Mouse (Mus musculus): Measurements from ENCODE around the gene Fbxo28. TPM values are rescaled to one million over a fixed set of nuclear protein-coding genes. Genes with fewer than 3 reads are reported as not detected.
A peak's percentile ranks its signal among the peaks of the same experiment; 100 is the strongest.
"Not testable (repeated sequence)": the region's sequence is repeated elsewhere in the genome, so short reads cannot be mapped to it uniquely, and the experiment has no call there.

Fbxo28 gene
- polyA plus RNA-seq, 1 experiment from 2014 or later: 20.3 TPM

- WGBS: 90% methylated on average over 6 of the region's 6 CpGs
- no peak overlapping the region for H3K27ac ChIP-seq
- no peaks in the 10 kb centered on the region for H3K4me1 ChIP-seq
- no peaks in the 10 kb centered on the region for H3K9me3 ChIP-seq (replicated peaks)
- H3K36me3 ChIP-seq: no peaks in the 10 kb centered on the region
- H3K4me3 ChIP-seq: no peak overlapping the region
- H3K27me3 ChIP-seq (ENCODE audit: low read depth, poor library complexity, severe bottlenecking): no peaks in the 10 kb centered on the region
- no peak for DNase-seq (ENCODE audit: low spot score)
Observed at GRCm38 (mm10) chr1:182296816-182297215, 44.6 kb downstream of the Fbxo28 start.

DNA sequence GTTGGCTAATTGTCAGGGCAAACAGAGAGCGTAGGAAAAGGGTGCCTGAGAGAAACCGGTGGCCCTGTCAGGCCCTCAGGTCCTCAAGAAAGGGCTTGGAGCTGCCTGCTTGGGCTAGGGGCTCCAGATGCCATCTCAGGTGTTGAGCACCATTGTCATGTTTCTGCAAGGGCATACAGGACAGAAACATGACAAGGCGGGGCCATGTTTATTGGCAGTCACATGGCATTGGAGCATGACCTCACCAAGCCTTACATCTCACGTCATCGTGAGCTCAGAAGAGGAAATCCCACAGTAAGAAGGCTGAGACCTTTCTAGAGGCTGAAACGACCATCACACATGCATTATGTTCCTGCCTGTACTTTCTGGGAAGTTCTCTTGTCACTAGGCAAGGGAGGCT is 45.3 kb downstream of the Fbxo28 start:
- no peak for DNase-seq (ENCODE audit: low spot score)
- no peaks in the 10 kb centered on the region for H3K9me3 ChIP-seq (replicated peaks)
- 88% methylated on average over 6 of the region's 6 CpGs for WGBS
- H3K27ac ChIP-seq: no peak overlapping the region
- no peaks in the 10 kb centered on the region for H3K36me3 ChIP-seq
- no peaks in the 10 kb centered on the region for H3K4me1 ChIP-seq
- no peak overlapping the region for H3K4me3 ChIP-seq
- H3K27me3 ChIP-seq (ENCODE audit: low read depth, poor library complexity, severe bottlenecking): no peaks in the 10 kb centered on the region

GRCm38 (mm10) chr1:182292291-182292690 is 49.1 kb downstream of the Fbxo28 start:
- no peaks in the 10 kb centered on the region for H3K36me3 ChIP-seq
- H3K27me3 ChIP-seq (ENCODE audit: low read depth, poor library complexity, severe bottlenecking): no peaks in the 10 kb centered on the region
- no peak overlapping the region for H3K4me3 ChIP-seq
- H3K27ac ChIP-seq: no peak overlapping the region
- H3K9me3 ChIP-seq (replicated peaks): no peaks in the 10 kb centered on the region
- 88% methylated on average over 4 of the region's 4 CpGs for WGBS
- no peak for DNase-seq (ENCODE audit: low spot score)
- no peaks in the 10 kb centered on the region for H3K4me1 ChIP-seq

GRCm38 (mm10) chr1:182290741-182291140 is 50.7 kb downstream of the Fbxo28 start:
- H3K4me1 ChIP-seq; H3K36me3 ChIP-seq; H3K27ac ChIP-seq; H3K4me3 ChIP-seq; H3K9me3 ChIP-seq (replicated peaks); DNase-seq (ENCODE audit: low spot score); H3K27me3 ChIP-seq (ENCODE audit: low read depth, poor library complexity, severe bottlenecking): not testable (repeated sequence)
- WGBS: 92% methylated on average over 3 of the region's 3 CpGs

DNA sequence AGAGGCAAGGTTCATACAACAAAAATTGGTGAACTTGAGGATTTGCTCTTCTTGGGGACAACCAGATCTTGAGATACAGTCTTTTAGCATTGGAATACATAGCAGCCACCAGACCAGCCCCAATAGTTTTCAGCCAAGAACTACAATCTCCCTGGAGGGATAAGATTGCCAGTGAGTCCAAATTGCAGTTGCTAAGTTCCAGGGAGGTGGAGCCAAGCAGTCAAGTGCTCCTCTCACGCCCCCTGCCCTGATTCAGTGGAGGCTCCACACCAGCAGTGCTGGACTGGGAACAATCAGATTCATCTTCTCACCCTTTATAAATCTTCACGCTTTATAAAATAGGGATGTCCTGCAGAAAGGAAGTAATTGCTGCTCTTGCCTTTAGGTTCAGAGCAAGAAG is 51.6 kb downstream of the Fbxo28 start:
- DNase-seq (ENCODE audit: low spot score): no peak
- Histone ChIP-seq H3K27me3 (ENCODE audit: low read depth, poor library complexity, severe bottlenecking) (no peaks in the 10 kb centered on the region), H3K4me1 (no peaks in the 10 kb centered on the region), H3K36me3 (no peaks in the 10 kb centered on the region), H3K9me3 (replicated peaks) (no peaks in the 10 kb centered on the region), H3K4me3 (no peak overlapping the region), H3K27ac (no peak overlapping the region)
- 61% methylated on average over 2 of the region's 2 CpGs for WGBS

DNA sequence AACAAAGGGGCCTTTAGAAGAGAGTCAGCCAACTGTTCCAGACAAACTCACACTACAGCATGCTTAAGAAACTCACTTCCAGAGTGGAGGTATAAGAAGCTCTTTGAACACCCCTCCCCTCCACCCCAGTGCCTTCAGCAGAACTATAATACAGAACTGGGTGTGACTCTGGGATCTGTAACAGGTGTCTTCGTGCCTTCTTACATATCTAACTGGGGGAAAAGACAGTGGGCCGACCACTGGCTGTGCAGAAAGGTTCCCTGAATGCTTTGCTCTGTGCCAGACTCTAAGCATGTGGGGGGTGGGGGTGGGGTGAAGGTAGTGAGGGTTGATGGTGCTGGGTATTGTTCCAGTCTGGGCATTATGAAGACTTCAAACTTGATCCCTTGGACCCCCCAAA is 52.8 kb downstream of the Fbxo28 start:
- Histone ChIP-seq H3K4me3 (no peak overlapping the region), H3K27me3 (ENCODE audit: low read depth, poor library complexity, severe bottlenecking) (no peaks in the 10 kb centered on the region), H3K27ac (no peak overlapping the region), H3K36me3 (no peaks in the 10 kb centered on the region), H3K4me1 (no peaks in the 10 kb centered on the region), H3K9me3 (replicated peaks) (no peaks in the 10 kb centered on the region)
- 81% methylated on average over 2 of the region's 2 CpGs for WGBS
- DNase-seq (ENCODE audit: low spot score): no peak

GRCm38 (mm10) chr1:182287781-182288180 is 53.6 kb downstream of the Fbxo28 start:
- no peaks in the 10 kb centered on the region for H3K9me3 ChIP-seq (replicated peaks)
- H3K4me3 ChIP-seq: no peak overlapping the region
- WGBS: 72% methylated on average over 7 of the region's 7 CpGs
- H3K4me1 ChIP-seq: peaks cover 6% of the 10 kb centered on the region
- no peak for DNase-seq (ENCODE audit: low spot score)
- H3K27me3 ChIP-seq (ENCODE audit: low read depth, poor library complexity, severe bottlenecking): no peaks in the 10 kb centered on the region
- no peak overlapping the region for H3K27ac ChIP-seq
- no peaks in the 10 kb centered on the region for H3K36me3 ChIP-seq

GRCm38 (mm10) chr1:182284795-182285194 is 56.6 kb downstream of the Fbxo28 start:
- peaks cover 35% of the 10 kb centered on the region for H3K4me1 ChIP-seq
- no peaks in the 10 kb centered on the region for H3K36me3 ChIP-seq
- H3K27me3 ChIP-seq (ENCODE audit: low read depth, poor library complexity, severe bottlenecking): no peaks in the 10 kb centered on the region
- no peak overlapping the region for H3K4me3 ChIP-seq
- H3K27ac ChIP-seq: no peak overlapping the region
- DNase-seq (ENCODE audit: low spot score): no peak
- WGBS: 91% methylated on average over 2 of the region's 2 CpGs
- no peaks in the 10 kb centered on the region for H3K9me3 ChIP-seq (replicated peaks)

DNA sequence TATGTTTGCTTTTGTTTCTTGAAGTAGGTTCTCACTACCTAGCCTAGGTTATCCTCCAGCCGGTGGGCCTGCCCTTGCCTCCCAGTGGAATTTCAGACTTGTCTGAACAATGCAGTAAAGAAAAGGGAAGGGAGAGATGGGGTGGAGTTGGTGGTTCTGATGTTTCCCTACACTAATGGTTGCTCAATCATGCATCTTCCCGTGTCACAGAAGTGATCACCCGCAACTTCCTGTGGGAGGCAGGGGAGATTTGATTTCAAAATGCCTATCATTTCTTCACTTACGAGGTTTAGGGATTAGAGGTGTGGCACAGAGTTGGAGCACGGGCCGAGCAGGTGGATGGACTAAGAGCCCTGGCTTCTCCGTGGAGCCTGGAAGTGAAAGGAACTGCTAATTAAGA is 58.2 kb downstream of the Fbxo28 start:
- 52% methylated on average over 7 of the region's 7 CpGs for WGBS

GRCm38 (mm10) chr1:182282091-182283075 is 59.0 kb downstream of the Fbxo28 start, which contains the start of gene Degs1:
TSS of gene Degs1 (minus strand) at chr1:182282804.
- peak within 1 kb of the TSS; percentile 96 for H3K27ac ChIP-seq
- under 1% methylated on average over 91 of the region's 94 CpGs for WGBS

More for the DNA sequence above, 58.2 kb downstream of the Fbxo28 start:
- no peak overlapping the region for H3K27ac ChIP-seq
- peaks cover 35% of the 10 kb centered on the region for H3K4me1 ChIP-seq
- H3K4me3 ChIP-seq: peak overlapping the region; percentile 82
- DNase-seq (ENCODE audit: low spot score): no peak
- H3K9me3 ChIP-seq (replicated peaks): no peaks in the 10 kb centered on the region
- H3K27me3 ChIP-seq (ENCODE audit: low read depth, poor library complexity, severe bottlenecking): no peaks in the 10 kb centered on the region
- peaks cover 12% of the 10 kb centered on the region for H3K36me3 ChIP-seq

DNA sequence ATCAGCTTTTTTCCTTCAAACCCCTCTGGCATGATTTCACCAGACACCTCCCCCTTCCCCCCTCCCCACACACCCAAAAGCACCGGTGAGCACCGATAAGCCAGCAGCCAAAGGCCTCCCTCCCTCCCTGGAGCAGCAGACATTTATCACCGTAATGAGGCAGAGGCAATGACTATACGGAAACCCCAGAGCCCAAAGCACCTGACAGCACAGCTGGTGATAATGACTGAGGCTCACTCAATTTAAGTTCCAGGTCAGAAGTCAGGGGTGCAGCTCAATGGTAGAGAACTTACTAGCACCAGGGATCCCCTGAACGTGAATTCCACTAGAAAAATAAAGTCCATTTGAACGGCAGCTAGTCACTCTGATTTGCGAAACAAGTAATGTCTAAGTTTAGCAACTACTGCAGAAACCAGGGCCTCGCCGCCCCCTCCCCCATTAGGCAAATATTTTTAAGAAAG is 60.1 kb downstream of the Fbxo28 start:
- H3K4me1 ChIP-seq: peaks cover 35% of the 10 kb centered on the region
- H3K27me3 ChIP-seq (ENCODE audit: low read depth, poor library complexity, severe bottlenecking): no peaks in the 10 kb centered on the region
- H3K36me3 ChIP-seq: peaks cover 32% of the 10 kb centered on the region
- H3K27ac ChIP-seq: peak overlapping the region; percentile 28; the same call in 1 of the 2 replicates
- H3K9me3 ChIP-seq (replicated peaks): no peaks in the 10 kb centered on the region
- 13% methylated on average over 9 of the region's 9 CpGs for WGBS
- peak; percentile 69 for DNase-seq (ENCODE audit: low spot score)
- H3K4me3 ChIP-seq: peak overlapping the region; percentile 82

More at GRCm38 (mm10) chr1:182282091-182283075, 59.0 kb downstream of the Fbxo28 start, which contains the start of gene Degs1:
- DNase-seq (ENCODE audit: low spot score): peak; percentile 96
- Histone ChIP-seq H3K9me3 (replicated peaks) (no peaks in the 10 kb centered on the region), H3K36me3 (peaks cover 21% of the 10 kb centered on the region), H3K4me1 (peaks cover 35% of the 10 kb centered on the region), H3K27me3 (ENCODE audit: low read depth, poor library complexity, severe bottlenecking) (no peaks in the 10 kb centered on the region), H3K4me3 (peak within 1 kb of the TSS; percentile 82)

GRCm38 (mm10) chr1:182280577-182280976 is 60.9 kb downstream of the Fbxo28 start:
- 67% methylated on average over 11 of the region's 11 CpGs for WGBS
- Histone ChIP-seq H3K4me1 (peaks cover 35% of the 10 kb centered on the region), H3K4me3 (peak overlapping the region; percentile 82; the same call in 1 of the 2 replicates), H3K36me3 (peaks cover 39% of the 10 kb centered on the region), H3K9me3 (replicated peaks) (no peaks in the 10 kb centered on the region), H3K27me3 (ENCODE audit: low read depth, poor library complexity, severe bottlenecking) (no peaks in the 10 kb centered on the region), H3K27ac (no peak overlapping the region)
- DNase-seq (ENCODE audit: low spot score): no peak

DNA sequence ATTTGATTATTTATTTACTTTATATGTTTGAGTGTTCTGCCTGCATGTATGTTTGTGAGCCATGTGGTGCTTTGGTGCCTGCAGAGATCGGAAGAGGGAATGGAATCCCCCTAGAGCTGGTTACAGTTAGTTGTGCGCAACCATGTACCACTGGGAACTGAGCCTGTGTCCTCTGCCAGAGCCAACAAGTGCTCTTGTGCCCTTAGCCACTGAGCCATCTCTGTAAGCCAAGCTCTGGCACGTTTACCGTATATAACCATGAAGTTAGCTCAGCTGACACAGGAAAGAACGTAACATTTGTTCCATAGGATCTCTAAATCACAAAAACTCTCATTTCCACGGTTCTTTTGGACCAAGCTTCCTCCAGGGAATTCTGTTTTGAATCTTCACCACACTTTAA is 61.4 kb downstream of the Fbxo28 start:
- DNase-seq (ENCODE audit: low spot score): no peak
- Histone ChIP-seq H3K27me3 (ENCODE audit: low read depth, poor library complexity, severe bottlenecking) (no peaks in the 10 kb centered on the region), H3K9me3 (replicated peaks) (no peaks in the 10 kb centered on the region), H3K36me3 (peaks cover 44% of the 10 kb centered on the region), H3K27ac (no peak overlapping the region), H3K4me3 (0 out of 2 replicates have a peak overlapping the region, but pooled peaks have one; percentile 82), H3K4me1 (peaks cover 35% of the 10 kb centered on the region)
- 87% methylated on average over 6 of the region's 6 CpGs for WGBS

Measured in limb, embryonic 10.5 days (tissue).